Mouse (Mus musculus): ENCODE results near the gene Grin3a.
"Not testable (repeated sequence)": the region's sequence is repeated elsewhere in the genome, so short reads cannot be mapped to it uniquely, and the experiment has no call there.

Grin3a gene

GRCm38 (mm10) chr4:49680171-49680875 is 165.2 kb downstream of the Grin3a start:
- DNase-seq (ENCODE audit: low read depth, low spot score), result no peak

- DNase-seq (ENCODE audit: low read depth, low spot score), result no peak
These were observed 168.8 kb downstream of the Grin3a start for GRCm38 (mm10) chr4:49676790-49677189.

- no peak for DNase-seq (ENCODE audit: low read depth, low spot score)
These were observed 169.5 kb downstream of the Grin3a start for GRCm38 (mm10) chr4:49676071-49676470.

- DNase-seq (ENCODE audit: low read depth, low spot score), result no peak
These were observed 180.7 kb downstream of the Grin3a start for GRCm38 (mm10) chr4:49664850-49665249.

- DNase-seq (ENCODE audit: low read depth, low spot score), result no peak
These were observed 183.3 kb downstream of the Grin3a start for GRCm38 (mm10) chr4:49662231-49662630.

GRCm38 (mm10) chr4:49661664-49662063 is 183.9 kb downstream of the Grin3a start:
- no peak for DNase-seq (ENCODE audit: low read depth, low spot score)

- no peak for DNase-seq (ENCODE audit: low read depth, low spot score)
These were observed 186.1 kb downstream of the Grin3a start for GRCm38 (mm10) chr4:49659421-49659820.

- DNase-seq (ENCODE audit: low read depth, low spot score), result no peak
These were observed 205.6 kb downstream of the Grin3a start for GRCm38 (mm10) chr4:49639913-49640312.

- DNase-seq (ENCODE audit: low read depth, low spot score), result no peak
These were observed 207.7 kb downstream of the Grin3a start for GRCm38 (mm10) chr4:49637821-49638220.

- no peak for DNase-seq (ENCODE audit: low read depth, low spot score)
These were observed 213.4 kb downstream of the Grin3a start for GRCm38 (mm10) chr4:49632139-49632481.

- DNase-seq (ENCODE audit: low read depth, low spot score), result peak; percentile 95
These were observed 214.0 kb downstream of the Grin3a start, which contains the start of gene Rnf20 for GRCm38 (mm10) chr4:49631319-49632138. Rnf20 (plus strand) TSS chr4:49632006.

GRCm38 (mm10) chr4:49628941-49629340 is 216.6 kb downstream of the Grin3a start:
- no peak for DNase-seq (ENCODE audit: low read depth, low spot score)

GRCm38 (mm10) chr4:49626973-49627372 is 218.6 kb downstream of the Grin3a start:
- DNase-seq (ENCODE audit: low read depth, low spot score), result peak; percentile 70

GRCm38 (mm10) chr4:49624969-49625368 is 220.6 kb downstream of the Grin3a start:
- not testable (repeated sequence) for DNase-seq (ENCODE audit: low read depth, low spot score)

GRCm38 (mm10) chr4:49623916-49624315 is 221.6 kb downstream of the Grin3a start:
- DNase-seq (ENCODE audit: low read depth, low spot score), result no peak

GRCm38 (mm10) chr4:49622272-49622671 is 223.3 kb downstream of the Grin3a start:
- no peak for DNase-seq (ENCODE audit: low read depth, low spot score)

GRCm38 (mm10) chr4:49619861-49620260 is 225.7 kb downstream of the Grin3a start:
- peak; percentile 16 for DNase-seq (ENCODE audit: low read depth, low spot score)

GRCm38 (mm10) chr4:49616924-49617323 is 228.6 kb downstream of the Grin3a start:
- DNase-seq (ENCODE audit: low read depth, low spot score), result no peak

Data from A20 (cell line).